In the genomic region with DNA sequence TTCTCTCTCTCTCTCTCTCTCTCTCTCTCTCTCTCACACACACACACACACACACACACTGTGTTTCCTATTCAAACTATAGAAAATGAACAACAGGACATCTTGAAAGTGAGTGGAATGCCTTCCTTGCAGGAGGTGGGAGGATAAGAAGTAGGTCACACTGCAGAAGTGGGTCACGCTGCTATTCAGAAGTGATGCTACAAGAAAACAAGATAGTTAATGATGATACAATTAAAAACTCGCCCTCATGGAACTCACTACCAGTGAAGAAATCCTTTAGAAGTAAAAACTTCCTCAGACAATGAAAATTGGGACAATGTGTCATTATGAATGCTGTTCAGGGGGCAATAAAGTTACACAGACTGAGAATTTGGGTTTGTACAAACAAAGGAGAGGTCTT, we compare ENCODE assay signal across 23 mouse cellular contexts. TPM values are rescaled to one million over a fixed set of nuclear protein-coding genes. Genes with fewer than 3 reads are reported as not detected.
"Had no signal": no experiment of that assay in that cellular context is flagged by ENCODE, and none has a peak within 500 bp of the region (broad histone marks: within the 10 kb centered on the region; RNA-seq: fewer than 3 reads in every experiment).

No protein-coding gene starts in this region.

- H3K9ac ChIP-seq: neural tube, embryonic 12.5 days; neural tube, embryonic 13.5 days; neural tube, embryonic 15.5 days; stomach, embryonic 15.5 days had no signal

- H3K4me1 ChIP-seq: neural tube, embryonic 12.5 days; neural tube, embryonic 13.5 days; neural tube, embryonic 15.5 days; stomach, embryonic 15.5 days had no signal

- H3K4me3 ChIP-seq: neural tube, embryonic 12.5 days; neural tube, embryonic 13.5 days; neural tube, embryonic 15.5 days; stomach, embryonic 15.5 days had no signal

- H3K27me3 ChIP-seq: neural tube, embryonic 12.5 days; neural tube, embryonic 13.5 days; neural tube, embryonic 15.5 days; stomach, embryonic 15.5 days had no signal

- H3K4me2 ChIP-seq: neural tube, embryonic 12.5 days; neural tube, embryonic 13.5 days; neural tube, embryonic 15.5 days; stomach, embryonic 15.5 days had no signal

- H3K36me3 ChIP-seq: neural tube, embryonic 12.5 days; neural tube, embryonic 13.5 days; neural tube, embryonic 15.5 days; stomach, embryonic 15.5 days had no signal

- DNase-seq: right cerebral cortex, adult 18-20 months; right cerebral cortex, postnatal 14 days; right cerebral cortex, postnatal 25 days; right cerebral cortex, postnatal 4 days; spleen, adult 18-20 months; thymus, adult 18-20 months; thymus, adult 2 months; thymus, postnatal 14 days; thymus, postnatal 25 days; thymus, postnatal 36 days; thymus, postnatal 4 days had no signal

- H3K9me3 ChIP-seq: neural tube, embryonic 12.5 days; neural tube, embryonic 15.5 days; stomach, embryonic 15.5 days had no signal

- H3K27ac ChIP-seq: neural tube, embryonic 12.5 days; neural tube, embryonic 13.5 days; neural tube, embryonic 15.5 days; stomach, embryonic 15.5 days; stomach, postnatal 0 days had no signal

RNA-seq across cellular contexts. Expression of a gene that starts 20.4 kb away (rescaled TPM):
- total RNA-seq: neutrophil, adult 5-6 weeks had no signal
- polyA plus RNA-seq: neural tube, embryonic 11.5 days; neural tube, embryonic 12.5 days; small intestine, adult 2 months; spleen, adult 2 months; stomach, embryonic 14.5 days; stomach, embryonic 15.5 days; stomach, embryonic 16.5 days; stomach, postnatal 0 days; urinary bladder, adult 2 months had no signal
